Mouse (Mus musculus): ENCODE results near the gene Fcna. TPM values are rescaled to one million over a fixed set of nuclear protein-coding genes. Genes with fewer than 3 reads are reported as not detected.

Gene Fcna
- polyA plus RNA-seq, 1 experiment from 2014 or later, result 4.9 TPM

DNA sequence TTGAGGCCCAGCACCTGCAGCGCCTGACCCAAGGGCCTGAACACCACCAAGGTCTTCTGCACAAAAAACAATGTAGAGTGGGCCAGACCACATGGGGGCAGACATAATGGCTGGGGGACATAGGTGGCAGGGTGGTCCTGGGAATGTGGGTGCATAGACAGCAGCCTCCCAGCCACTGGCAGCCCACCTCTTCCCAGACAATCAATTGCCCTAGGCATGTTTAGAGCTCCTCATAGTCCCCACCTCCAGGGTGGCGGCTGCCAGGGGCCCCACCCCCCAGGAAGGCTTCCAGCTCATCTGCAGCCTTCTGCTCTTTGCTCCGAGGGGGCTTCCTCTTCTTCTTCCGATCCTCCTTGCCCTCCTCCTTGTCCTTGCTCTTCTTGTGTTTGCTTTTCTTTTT is 44.3 kb downstream of the Fcna start:
- H3K27me3 ChIP-seq (replicated peaks; ENCODE audit: control insufficient read depth, insufficient read depth, low read length), result peaks cover 25% of the 10 kb centered on the region

DNA sequence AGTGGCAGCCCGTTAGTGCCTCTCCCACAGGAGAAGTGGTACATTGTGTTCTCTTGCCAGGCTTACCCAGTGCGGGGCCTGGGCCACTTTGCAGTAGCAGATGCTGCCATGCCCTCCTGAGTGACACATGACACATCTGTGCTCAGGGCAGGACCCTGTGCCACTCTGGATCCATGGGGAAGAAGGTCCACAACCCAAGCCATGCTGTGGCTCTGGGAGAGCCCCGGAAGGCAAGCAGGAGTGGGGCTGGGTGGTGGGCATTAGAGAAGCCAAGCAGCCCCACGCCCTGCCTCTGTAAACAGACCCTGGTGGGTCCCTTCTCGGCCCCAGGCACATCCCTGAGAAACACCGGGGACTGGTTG is 44.7 kb downstream of the Fcna start:
- 80% methylated on average over 5 of the region's 6 CpGs for WGBS
- Histone ChIP-seq H3K4me3 (ENCODE audit: low read depth, low read length) (no peak overlapping the region), H3K9me3 (ENCODE audit: control insufficient read depth, low read length) (no peaks in the 10 kb centered on the region), H3K9ac (ENCODE audit: low read depth, low read length) (no peak overlapping the region), H3K4me1 (ENCODE audit: control insufficient read depth, insufficient read depth, low read length) (peaks cover 8% of the 10 kb centered on the region; the same call in 1 of the 2 replicates), H3K27me3 (replicated peaks; ENCODE audit: control insufficient read depth, insufficient read depth, low read length) (peaks cover 30% of the 10 kb centered on the region), H3K4me2 (ENCODE audit: low read depth, low read length) (no peak overlapping the region), H3K27ac (replicated peaks; ENCODE audit: low read depth, low read length) (no peak overlapping the region), H3K36me3 (ENCODE audit: control insufficient read depth, insufficient read depth, low read length) (peaks cover 51% of the 10 kb centered on the region)
- DNase-seq (ENCODE audit: low spot score) (no peak), ATAC-seq (ENCODE audit: low read depth) (no peak)

More for the DNA sequence above, 44.3 kb downstream of the Fcna start:
- H3K4me3 ChIP-seq (ENCODE audit: low read depth, low read length), result no peak overlapping the region
- peaks cover 8% of the 10 kb centered on the region; the same call in 1 of the 2 replicates for H3K4me1 ChIP-seq (ENCODE audit: control insufficient read depth, insufficient read depth, low read length)
- peaks cover 55% of the 10 kb centered on the region for H3K36me3 ChIP-seq (ENCODE audit: control insufficient read depth, insufficient read depth, low read length)
- WGBS, result 66% methylated on average over 3 of the region's 4 CpGs
- no peak overlapping the region for H3K9ac ChIP-seq (ENCODE audit: low read depth, low read length)
- no peaks in the 10 kb centered on the region for H3K9me3 ChIP-seq (ENCODE audit: control insufficient read depth, low read length)
- H3K4me2 ChIP-seq (ENCODE audit: low read depth, low read length), result no peak overlapping the region
- no peak overlapping the region for H3K27ac ChIP-seq (replicated peaks; ENCODE audit: low read depth, low read length)
- DNase-seq (ENCODE audit: low spot score), result no peak
- ATAC-seq (ENCODE audit: low read depth), result no peak

DNA sequence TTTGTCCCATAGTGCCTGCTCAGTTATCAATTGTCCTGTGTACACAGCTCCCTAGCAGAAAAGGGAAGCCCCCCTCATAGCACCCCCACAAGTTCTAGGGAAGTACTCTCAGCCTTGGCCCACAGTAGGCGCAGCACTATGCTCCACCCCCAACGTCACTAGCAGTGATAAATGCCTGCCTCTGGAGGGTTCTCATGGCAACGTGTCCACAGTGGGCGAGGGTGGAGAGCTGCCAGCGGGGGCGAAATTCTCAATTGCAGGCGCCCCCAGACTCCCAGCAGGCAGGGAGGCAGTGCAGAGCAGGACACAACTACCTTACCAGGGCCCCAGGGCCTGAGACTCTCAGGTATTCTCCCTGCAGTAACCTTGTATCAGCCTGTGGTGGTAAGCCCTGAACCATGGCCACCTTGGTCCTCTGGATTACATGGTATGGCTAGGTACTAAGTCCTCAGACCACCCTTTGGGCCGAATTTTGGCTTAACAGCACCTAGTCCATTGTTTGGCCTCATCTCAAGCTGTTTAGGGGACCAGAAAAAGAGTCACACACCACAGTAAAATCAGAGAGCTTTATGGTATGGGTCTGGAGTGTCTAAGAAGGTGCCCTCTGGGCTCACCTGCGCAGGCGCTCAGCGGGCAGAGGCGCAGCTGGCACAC is 45.2 kb downstream of the Fcna start:
- H3K4me1 ChIP-seq (ENCODE audit: control insufficient read depth, insufficient read depth, low read length), result peaks cover 13% of the 10 kb centered on the region; the same call in 1 of the 2 replicates
- ATAC-seq (ENCODE audit: low read depth), result no peak
- H3K4me2 ChIP-seq (ENCODE audit: low read depth, low read length), result no peak overlapping the region
- no peak overlapping the region for H3K27ac ChIP-seq (replicated peaks; ENCODE audit: low read depth, low read length)
- 52% methylated on average over 12 of the region's 12 CpGs for WGBS
- H3K36me3 ChIP-seq (ENCODE audit: control insufficient read depth, insufficient read depth, low read length), result peaks cover 47% of the 10 kb centered on the region
- H3K4me3 ChIP-seq (ENCODE audit: low read depth, low read length), result no peak overlapping the region
- H3K27me3 ChIP-seq (replicated peaks; ENCODE audit: control insufficient read depth, insufficient read depth, low read length), result peaks cover 35% of the 10 kb centered on the region
- H3K9me3 ChIP-seq (ENCODE audit: control insufficient read depth, low read length), result no peaks in the 10 kb centered on the region
- no peak for DNase-seq (ENCODE audit: low spot score)
- H3K9ac ChIP-seq (ENCODE audit: low read depth, low read length), result no peak overlapping the region

DNA sequence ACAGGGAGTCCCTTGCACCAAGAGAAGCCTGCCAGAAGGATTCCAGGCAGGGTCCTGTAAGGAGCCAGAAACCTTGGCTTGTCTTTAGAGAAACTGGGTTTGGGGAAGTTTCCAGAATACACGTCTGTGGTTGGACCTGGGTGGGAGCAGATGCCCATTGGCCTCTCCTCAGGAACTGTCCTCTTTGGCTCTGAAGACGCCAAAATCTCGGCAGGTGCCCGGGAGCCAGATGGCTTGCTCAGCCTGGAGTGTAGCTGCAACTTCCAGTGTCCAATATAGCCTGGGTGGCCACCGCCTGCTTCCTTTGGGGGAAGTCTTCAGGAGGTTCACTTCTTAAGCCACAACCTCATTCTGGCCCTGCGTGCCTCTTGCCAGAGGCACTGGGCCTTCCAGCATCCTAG is 45.9 kb downstream of the Fcna start:
- no peak overlapping the region for H3K4me3 ChIP-seq (ENCODE audit: low read depth, low read length)
- H3K36me3 ChIP-seq (ENCODE audit: control insufficient read depth, insufficient read depth, low read length), result peaks cover 40% of the 10 kb centered on the region
- peak overlapping the region; percentile 64 for H3K4me2 ChIP-seq (ENCODE audit: low read depth, low read length)
- H3K9me3 ChIP-seq (ENCODE audit: control insufficient read depth, low read length), result no peaks in the 10 kb centered on the region
- no peak for DNase-seq (ENCODE audit: low spot score)
- no peak overlapping the region for H3K27ac ChIP-seq (replicated peaks; ENCODE audit: low read depth, low read length)
- H3K27me3 ChIP-seq (replicated peaks; ENCODE audit: control insufficient read depth, insufficient read depth, low read length), result peaks cover 42% of the 10 kb centered on the region
- 40% methylated on average over 6 of the region's 6 CpGs for WGBS
- H3K9ac ChIP-seq (ENCODE audit: low read depth, low read length), result no peak overlapping the region
- peaks cover 17% of the 10 kb centered on the region; the same call in 1 of the 2 replicates for H3K4me1 ChIP-seq (ENCODE audit: control insufficient read depth, insufficient read depth, low read length)
- 0 out of 2 replicates have a peak, but pooled peaks have one; percentile 4 for ATAC-seq (ENCODE audit: low read depth)

DNA sequence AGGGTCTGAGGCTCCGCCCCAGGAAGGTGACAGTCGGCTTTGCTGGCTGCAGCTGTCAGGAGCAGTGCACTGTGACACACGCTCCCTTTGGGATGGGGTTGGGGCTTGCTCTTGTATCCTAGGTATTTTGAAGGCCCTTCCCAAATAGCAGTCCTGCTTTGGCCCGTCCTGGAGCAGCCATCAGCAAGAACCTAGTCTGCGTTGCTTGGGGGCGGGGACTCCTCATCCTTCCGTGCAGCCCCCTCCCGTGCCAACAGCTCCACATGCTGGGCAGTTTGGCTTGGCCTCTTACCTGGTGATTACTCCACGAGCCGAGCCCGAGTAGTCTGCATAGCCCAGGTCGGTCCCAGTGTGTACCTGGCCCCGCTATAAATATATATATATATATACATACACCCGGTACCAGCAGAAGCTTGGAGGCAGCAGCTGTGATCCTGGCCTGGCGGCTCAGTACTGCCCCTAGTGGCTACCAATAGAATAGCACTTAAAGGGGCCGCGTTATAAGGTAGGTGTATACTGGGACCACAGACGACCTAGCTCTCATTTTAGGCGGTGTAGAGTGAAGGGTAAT is 46.5 kb downstream of the Fcna start, which contains the start of gene Ajm1:
Ajm1 (minus strand) TSS at position 464 of the 571 bp plus-strand sequence.
- peak; percentile 67 for DNase-seq (ENCODE audit: low spot score)
- Histone ChIP-seq H3K4me3 (ENCODE audit: low read depth, low read length) (peak within 1 kb of the TSS; percentile 35), H3K9ac (ENCODE audit: low read depth, low read length) (0 out of 2 replicates have a peak within 1 kb of the TSS, but pooled peaks have one; percentile 2), H3K9me3 (ENCODE audit: control insufficient read depth, low read length) (no peaks in the 10 kb centered on the region), H3K4me1 (ENCODE audit: control insufficient read depth, insufficient read depth, low read length) (peaks cover 17% of the 10 kb centered on the region; the same call in 1 of the 2 replicates), H3K27me3 (replicated peaks; ENCODE audit: control insufficient read depth, insufficient read depth, low read length) (peaks cover 47% of the 10 kb centered on the region), H3K36me3 (ENCODE audit: control insufficient read depth, insufficient read depth, low read length) (peaks cover 35% of the 10 kb centered on the region), H3K4me2 (ENCODE audit: low read depth, low read length) (peak within 1 kb of the TSS; percentile 64), H3K27ac (replicated peaks; ENCODE audit: low read depth, low read length) (no peak within 1 kb of the TSS)
- WGBS, result 8% methylated on average over 19 of the region's 19 CpGs
- ATAC-seq (ENCODE audit: low read depth), result peak; percentile 85

DNA sequence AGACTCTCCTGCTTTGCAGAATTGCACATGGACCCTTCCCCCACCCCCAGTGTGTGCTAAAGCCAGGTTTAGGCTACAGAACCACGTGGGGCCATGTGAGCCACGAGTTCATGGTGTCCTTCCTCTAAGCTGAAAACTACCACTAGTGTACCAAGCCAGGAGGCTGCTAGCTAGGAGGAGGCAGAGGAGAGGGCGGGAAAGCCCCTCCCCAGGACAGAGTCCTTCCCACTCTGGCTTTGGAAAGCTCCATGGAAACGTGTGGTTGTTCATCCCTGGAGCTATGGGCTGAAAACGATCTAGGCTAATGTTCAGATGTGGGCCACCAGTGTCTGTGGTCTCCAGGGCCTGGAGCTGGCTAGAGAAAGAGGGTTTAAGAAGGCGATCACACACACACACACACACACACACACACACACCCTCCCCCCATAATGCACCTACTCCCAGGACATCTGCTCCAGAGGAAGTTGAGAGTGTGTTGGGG is 47.2 kb downstream of the Fcna start:
- no peak for DNase-seq (ENCODE audit: low spot score)

DNA sequence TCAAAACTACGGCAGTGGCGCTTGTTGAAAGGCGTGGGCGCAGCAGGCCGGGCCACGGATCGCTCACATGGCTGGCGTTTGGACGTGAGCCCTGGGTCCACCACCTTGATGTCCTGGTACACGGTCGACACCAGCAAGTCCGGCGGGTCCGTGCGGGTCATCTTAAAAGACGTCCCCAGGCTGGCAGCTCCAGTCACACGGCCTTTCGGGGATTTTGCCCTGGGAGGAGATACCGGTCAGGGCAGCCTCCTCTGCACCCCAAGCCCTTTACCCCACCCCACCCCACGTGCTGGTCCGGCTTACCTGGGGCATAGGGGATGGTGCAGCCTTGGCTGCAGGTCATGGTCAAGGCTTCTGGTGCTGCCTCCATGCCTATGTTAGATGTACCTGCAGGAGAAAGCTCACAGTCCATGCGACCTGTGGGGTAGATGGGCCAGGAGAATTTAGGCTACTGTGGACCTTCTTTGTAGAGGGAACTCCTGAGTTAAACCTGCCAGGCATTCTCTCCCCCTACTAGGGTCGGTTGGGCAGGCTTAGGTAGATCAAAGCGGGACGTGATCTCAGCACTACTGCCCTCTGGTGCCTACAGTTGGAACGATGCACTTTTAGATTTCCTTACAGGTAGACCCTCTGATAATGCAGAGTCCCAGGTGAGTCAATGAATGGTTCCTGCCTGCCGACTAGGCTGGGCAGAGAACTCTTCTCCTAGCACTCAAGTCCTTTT is 47.9 kb downstream of the Fcna start:
- Histone ChIP-seq H3K9ac (ENCODE audit: low read depth, low read length) (peak overlapping the region; percentile 38; the same call in 1 of the 2 replicates), H3K4me1 (ENCODE audit: control insufficient read depth, insufficient read depth, low read length) (peaks cover 23% of the 10 kb centered on the region)

More for the DNA sequence above, 47.2 kb downstream of the Fcna start:
- Histone ChIP-seq H3K27me3 (replicated peaks; ENCODE audit: control insufficient read depth, insufficient read depth, low read length) (peaks cover 50% of the 10 kb centered on the region), H3K4me3 (ENCODE audit: low read depth, low read length) (peak overlapping the region; percentile 35), H3K27ac (replicated peaks; ENCODE audit: low read depth, low read length) (no peak overlapping the region), H3K9ac (ENCODE audit: low read depth, low read length) (no peak overlapping the region), H3K36me3 (ENCODE audit: control insufficient read depth, insufficient read depth, low read length) (peaks cover 31% of the 10 kb centered on the region), H3K9me3 (ENCODE audit: control insufficient read depth, low read length) (no peaks in the 10 kb centered on the region), H3K4me1 (ENCODE audit: control insufficient read depth, insufficient read depth, low read length) (peaks cover 20% of the 10 kb centered on the region), H3K4me2 (ENCODE audit: low read depth, low read length) (peak overlapping the region; percentile 64; the same call in 1 of the 2 replicates)
- WGBS, result 36% methylated on average over 6 of the region's 6 CpGs
- ATAC-seq (ENCODE audit: low read depth), result no peak

More for the DNA sequence above, 47.9 kb downstream of the Fcna start:
- ATAC-seq (ENCODE audit: low read depth) (no peak), DNase-seq (ENCODE audit: low spot score) (peak; percentile 46)
- Histone ChIP-seq H3K9me3 (ENCODE audit: control insufficient read depth, low read length) (no peaks in the 10 kb centered on the region), H3K27me3 (replicated peaks; ENCODE audit: control insufficient read depth, insufficient read depth, low read length) (peaks cover 50% of the 10 kb centered on the region), H3K4me2 (ENCODE audit: low read depth, low read length) (peak overlapping the region; percentile 35), H3K36me3 (ENCODE audit: control insufficient read depth, insufficient read depth, low read length) (peaks cover 24% of the 10 kb centered on the region), H3K27ac (replicated peaks; ENCODE audit: low read depth, low read length) (no peak overlapping the region), H3K4me3 (ENCODE audit: low read depth, low read length) (peak overlapping the region; percentile 25)
- WGBS, result 5% methylated on average over 25 of the region's 27 CpGs
